Mouse (Mus musculus): ENCODE measurements around the gene Fam189a2.

Fam189a2 gene

DNA sequence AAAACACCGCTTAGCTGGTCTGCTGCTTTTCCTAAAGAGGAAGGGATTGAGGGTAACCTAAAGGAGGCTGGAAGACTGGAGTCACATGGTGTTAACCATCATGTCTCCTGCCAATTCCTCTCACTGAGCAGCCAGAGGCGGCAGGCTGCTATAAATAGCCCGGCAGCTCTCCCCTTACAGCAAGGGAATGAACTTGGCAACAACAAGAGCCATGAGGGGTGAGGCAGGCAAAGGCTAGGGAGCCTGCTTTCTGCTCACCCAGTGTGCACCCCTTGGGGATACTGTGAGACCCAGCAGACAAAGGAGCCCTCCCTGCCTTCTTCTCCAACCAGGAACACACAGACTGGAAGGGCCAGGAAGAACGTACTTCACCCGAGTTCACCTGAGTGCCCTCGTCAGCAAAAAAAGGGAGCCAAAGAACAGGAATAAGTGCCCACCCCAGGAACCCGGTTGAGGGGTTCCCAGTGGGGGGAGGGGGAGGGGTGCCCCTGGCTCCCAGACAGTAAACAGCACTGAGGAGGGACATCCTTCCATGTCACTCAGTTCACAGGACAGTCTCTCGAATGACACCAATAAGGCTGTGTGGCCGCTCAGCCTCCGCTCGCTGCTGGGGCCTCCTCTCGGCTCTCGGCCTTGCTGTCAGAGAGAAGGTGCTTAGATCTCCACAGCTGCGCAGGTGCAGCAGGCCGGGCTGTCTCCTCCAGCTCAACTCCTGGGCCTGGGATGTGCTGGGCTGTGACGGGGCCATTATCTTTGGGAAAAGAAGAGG is 57.8 kb downstream of the Fam189a2 start:
- no peak for DNase-seq (ENCODE audit: low read depth)

DNA sequence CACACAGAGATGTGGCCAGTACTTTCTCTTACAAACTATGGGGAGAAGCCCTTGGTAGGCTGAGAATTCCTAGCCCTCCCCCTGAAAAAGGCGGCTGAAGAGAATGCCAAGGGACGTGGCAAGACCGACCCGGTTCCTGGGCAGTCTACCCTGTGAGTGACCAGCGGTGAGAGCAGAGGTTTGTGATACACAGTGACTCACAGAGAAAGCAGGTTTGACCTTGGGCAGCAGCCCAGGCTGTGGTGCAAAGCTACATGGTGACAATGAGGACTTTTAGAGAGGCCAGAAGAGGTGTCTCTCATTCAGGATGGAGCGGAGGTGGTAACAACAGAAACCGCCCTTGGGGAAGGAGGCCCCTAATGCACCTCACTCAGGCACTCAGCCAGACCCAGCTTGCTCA is 59.4 kb downstream of the Fam189a2 start:
- no peak for DNase-seq (ENCODE audit: low read depth)

DNA sequence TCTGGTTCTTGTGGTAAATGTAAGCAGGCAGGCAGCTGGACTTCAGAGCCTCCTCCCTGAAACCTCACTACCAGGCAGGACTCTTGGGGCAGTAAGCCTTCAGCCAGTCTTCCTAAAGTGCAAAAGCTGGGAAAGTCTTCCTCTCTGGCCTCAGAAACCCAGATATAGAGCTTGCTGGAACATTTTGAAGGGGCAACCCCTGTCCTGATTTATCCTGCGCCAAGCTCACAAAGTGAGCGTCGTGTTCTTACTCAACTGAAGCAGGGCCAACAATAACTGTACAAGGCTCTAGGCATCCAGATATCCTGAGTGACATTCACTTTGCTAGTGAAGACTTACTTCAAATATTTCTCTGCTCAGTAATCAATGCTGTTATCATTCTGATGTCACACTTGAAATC is 60.4 kb downstream of the Fam189a2 start:
- DNase-seq (ENCODE audit: low read depth), result no peak

DNA sequence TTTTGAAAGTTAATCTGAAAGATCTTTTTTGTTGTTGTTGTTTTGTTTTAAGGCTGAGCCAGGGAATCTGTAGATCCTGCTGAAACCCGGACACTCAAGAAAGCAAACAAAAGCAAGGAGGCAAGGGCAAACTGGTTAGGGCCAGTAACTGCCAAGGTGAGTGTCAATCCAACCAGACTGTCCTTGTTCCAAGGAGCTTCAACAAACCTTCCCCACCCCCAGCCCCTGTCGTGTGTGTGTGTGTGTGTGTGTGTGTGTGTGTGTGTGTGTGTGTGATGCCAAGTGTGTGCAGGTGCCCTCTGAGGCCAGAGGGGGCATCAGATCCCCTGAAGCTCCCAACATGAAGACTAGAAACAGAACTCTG is 62.0 kb downstream of the Fam189a2 start:
- DNase-seq (ENCODE audit: low read depth), result no peak

DNA sequence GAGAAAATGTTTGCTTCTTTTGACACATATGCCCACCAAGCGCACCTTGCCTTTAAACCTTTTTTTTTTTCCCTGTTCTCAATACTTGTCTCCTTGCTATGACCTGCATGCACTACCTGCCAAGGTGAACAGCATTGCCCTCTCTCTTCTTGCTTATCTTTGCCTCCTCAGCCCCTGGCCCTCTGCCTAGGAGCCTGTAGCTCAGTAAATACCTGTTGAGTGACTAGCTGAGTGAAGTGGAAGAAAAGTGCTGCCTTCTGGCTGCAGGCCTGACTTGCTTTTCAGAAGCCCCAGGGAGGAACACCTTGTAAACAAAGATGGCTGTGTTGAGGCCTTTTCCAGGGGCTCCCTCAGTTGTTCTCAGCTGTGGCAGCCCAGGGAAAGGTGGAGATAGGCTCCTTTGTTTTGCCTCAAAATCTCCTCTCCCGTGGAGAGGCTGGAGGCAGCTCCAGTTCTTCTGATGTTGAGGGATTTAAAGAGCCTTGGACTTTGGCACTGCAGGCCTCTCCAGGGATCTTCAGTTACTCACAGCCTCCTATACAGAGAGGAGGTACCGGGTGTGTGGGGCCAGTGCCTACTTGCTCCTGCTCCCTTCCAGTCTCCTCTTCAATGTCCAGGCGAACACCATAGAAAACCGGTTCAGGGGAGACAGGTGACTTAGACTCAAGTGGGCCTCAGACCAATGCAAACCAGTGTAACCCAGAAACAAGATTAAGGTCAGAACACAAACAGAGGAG is 62.5 kb downstream of the Fam189a2 start:
- no peak for DNase-seq (ENCODE audit: low read depth)

DNA sequence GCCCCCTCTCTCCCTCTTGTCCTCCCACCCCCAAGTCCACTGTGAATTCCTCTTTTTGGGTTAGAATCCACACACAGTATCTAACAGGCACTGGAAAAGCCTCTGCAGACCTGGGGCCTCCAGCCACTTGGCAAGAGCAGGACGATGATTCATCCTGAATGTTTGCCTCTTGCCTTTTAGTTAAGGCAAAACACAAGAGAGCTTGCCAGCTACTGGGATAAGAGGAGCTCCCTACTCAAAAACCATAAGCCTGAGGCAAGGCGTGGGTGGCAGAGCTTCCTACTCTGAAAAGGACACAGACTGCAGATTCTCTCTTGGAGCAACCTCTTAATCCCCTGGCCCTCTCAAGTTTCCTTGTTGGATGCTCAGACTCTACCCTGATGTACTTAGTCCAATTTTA is 63.7 kb downstream of the Fam189a2 start:
- DNase-seq (ENCODE audit: low read depth), result no peak

DNA sequence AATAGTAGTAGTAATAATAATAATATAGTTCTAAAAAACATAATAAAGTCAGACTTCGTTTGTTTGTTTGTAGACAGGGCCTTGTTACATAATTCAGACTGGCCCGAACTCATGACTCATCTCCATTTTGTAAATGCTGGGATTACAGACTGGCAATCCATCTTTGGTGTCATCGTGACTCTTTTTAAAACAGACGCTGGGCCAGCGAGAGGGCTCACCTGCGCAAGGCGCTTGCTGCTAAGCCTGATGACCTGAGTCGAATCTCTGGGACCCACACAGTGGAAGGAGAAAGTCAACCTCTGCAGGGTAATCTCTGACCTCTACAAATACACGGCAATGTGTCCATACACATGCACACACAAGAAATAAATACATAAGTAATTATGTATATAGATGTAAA is 64.4 kb downstream of the Fam189a2 start:
- no peak for DNase-seq (ENCODE audit: low read depth)

DNA sequence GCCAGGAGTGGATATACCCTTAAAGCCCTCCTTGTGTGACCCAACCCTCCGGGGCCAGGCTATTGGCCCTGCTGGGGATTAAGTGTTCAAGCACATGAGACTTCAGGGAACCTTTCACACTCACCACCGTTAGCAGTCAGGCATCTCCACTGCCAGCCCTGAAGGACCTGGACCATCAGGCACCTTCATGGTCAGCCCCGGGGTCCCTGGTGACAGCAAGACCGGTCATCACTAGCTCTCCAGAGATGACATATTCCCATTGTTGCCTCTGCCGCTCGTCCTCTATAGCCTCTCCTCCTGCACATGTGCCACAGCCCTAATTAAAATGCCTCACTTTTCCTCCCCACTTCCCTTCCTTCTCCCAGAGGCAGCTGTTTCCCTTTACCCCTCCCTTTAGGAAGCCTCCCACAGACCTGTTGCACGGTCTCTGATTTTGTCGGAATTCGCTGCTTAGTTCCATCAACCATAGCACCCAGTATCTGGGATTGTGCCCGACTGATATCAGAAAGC is 66.4 kb downstream of the Fam189a2 start:
- DNase-seq (ENCODE audit: low read depth), result no peak

DNA sequence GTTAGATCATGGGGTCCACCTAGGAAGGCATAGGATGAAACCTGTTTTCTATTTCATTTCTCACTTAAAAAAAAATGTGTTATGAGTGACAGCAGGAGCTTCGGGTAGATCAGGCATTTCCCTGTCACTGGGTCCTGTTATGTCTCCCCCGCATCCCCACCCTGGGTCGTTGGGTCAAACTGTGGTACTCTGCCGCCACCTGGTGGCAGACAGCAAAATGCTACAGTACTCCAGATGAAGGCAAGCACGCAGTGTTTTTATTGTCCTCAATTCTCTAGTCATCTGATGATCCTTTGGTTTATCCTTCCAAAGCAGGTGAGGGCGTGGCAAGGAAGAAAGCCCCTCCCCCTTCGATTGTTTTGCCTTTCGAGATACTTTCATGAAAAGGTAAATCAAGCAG is 69.3 kb downstream of the Fam189a2 start:
- peak; percentile 54 for DNase-seq (ENCODE audit: low read depth)

DNA sequence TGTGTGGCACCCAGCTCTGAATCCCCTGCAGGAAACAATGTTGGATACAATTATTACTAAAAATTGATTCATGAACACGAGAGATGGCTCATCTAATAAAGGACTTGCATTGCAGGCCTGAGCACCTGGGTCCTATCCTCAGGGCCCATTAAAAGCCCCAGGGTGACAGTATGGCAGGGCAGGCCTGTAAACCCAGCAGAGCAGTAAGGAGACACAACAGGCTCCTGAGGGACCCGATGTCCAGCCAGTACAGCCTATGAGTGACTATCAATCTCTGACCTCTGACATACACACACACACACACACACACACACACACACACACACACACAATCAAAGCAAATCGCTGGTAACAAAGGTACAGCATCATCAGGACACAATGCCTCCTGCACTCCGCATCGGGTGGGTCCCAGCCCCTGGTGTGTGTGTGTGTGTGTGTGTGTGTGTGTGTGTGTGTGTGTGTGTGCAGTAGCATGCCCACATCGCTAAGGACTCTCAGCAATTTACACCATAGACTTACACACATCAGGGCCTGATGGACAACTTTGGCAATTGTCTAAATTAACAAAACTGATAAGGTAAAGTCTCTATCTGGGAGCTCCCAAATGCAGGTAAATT is 69.9 kb downstream of the Fam189a2 start:
- no peak for DNase-seq (ENCODE audit: low read depth)

DNA sequence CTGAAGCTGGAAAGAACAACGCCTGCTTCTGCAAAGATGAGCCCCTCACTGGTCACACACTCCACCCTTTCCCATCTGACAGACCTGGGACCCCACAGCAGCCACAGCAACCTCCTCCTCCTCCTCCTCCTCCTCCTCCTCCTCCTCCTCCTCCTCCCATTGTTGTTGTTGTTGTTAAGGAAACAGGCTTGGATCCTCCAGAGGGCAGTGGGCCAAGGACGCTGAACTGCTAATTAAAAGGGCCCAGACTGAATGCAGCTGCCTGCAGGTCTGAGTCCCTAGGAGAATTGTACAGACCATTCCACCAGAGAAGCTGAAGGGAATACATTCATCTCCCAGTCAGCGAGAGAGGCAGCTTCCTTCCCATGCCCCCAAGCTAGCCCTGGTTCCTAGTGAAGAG is 70.5 kb downstream of the Fam189a2 start:
- DNase-seq (ENCODE audit: low read depth), result no peak

DNA sequence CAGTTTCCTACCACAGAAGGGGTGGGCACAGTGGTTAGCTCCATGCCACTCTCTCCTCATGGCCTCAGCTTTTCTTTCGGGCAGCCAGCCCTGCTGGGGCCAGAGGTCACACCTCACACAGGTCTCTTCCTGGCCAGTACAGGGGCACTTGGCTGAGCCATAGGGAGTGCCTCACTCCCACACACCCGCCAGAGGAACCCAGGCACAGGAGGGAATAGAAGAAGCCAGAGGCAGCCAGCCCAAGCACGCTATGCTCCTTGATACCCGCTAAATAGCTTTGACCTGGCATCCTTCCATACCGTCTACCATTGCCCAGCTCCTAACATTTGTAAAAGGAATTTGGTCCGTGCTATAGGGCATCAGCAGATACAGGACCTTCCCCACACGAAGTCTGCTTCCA is 70.9 kb downstream of the Fam189a2 start:
- no peak for DNase-seq (ENCODE audit: low read depth)

DNA sequence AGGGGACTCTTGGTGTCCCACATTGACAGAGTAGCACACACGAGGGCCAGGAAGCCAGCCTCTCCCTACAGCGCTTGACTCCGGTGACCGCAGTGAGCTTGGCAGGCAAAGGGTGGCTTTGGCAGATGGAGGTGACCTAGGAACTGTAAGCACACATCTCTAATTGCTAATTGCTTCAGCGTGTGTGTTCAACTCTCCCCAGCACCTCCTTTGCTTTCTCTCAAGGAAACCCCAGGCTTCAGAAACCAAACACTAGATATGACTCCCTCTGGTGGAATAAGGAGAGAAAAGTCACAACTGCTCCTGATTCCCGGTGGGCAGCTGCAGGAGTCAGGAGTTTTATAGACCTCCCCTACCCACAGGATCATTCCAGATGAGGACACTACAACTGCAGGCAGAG is 71.9 kb downstream of the Fam189a2 start:
- peak; percentile 6 for DNase-seq (ENCODE audit: low read depth)

DNA sequence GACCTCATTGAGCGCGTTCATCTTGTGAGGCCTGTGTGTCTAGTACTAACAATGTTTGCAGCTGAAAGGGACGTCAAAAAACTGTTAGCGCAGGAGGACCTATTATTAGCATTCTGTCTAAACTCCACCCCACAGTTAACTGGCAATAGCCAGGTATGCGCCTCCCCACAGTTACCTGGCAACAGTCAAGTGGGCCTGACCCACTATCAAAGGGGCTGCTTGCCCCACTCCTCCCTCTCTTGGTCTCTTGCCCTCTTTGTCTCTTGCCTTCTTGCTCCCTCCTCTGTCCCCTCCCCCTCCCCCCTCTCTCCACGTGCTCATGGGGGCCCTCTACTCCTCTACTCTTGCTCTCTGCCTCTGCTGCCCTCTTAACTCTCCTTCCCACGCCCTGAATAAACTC is 73.3 kb downstream of the Fam189a2 start:
- no peak for DNase-seq (ENCODE audit: low read depth)

DNA sequence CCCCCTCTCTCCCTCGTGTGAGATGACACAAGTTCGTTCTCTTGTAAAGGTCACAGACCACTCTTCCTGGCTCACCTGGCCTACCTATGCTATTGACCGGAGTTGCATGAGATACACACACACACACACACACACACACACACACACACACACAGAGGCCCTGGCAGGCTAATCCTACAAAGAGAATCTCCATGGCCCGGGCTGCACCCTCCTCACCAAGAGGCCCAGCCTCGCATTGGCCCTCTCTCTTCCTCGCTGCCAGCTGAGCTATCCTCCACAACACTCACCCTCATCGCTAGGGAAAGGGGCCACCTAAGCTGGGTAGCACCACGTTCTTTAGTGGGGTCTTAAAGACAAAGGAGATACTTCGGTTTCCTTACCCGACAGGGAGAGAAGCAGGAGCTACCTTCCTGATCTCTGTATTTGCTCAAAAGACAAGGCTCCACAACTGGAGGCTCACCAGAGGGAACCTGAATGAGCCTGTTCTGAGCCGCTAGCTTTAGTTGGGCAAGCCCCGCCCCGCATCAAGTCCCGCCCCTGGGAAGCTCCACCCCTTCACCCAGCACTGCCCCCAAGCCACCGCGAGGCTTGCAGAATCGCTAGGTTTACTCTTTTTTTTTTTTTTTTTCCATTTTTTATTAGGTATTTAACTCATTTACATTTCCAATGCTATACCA is 74.4 kb downstream of the Fam189a2 start:
- no peak for DNase-seq (ENCODE audit: low read depth)

DNA sequence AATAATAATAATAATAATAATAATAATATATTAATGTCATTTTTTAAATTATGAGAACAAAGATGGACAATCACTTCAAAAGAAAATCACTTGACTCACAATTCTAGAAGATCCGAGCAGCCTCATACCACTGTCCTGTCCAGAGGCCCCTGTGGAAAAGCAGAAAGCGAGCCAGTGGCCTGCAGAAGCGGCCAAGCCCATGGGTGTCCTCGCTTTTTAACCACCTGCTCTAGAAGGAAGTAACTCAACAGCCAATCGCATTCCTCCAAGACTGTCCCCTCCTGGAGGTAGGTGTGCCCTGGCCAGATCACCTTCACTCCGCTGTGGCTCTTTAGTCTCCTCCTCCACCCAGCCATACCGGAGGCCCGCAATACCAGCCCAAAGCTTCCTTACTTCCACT is 75.4 kb downstream of the Fam189a2 start:
- no peak for DNase-seq (ENCODE audit: low read depth)

DNA sequence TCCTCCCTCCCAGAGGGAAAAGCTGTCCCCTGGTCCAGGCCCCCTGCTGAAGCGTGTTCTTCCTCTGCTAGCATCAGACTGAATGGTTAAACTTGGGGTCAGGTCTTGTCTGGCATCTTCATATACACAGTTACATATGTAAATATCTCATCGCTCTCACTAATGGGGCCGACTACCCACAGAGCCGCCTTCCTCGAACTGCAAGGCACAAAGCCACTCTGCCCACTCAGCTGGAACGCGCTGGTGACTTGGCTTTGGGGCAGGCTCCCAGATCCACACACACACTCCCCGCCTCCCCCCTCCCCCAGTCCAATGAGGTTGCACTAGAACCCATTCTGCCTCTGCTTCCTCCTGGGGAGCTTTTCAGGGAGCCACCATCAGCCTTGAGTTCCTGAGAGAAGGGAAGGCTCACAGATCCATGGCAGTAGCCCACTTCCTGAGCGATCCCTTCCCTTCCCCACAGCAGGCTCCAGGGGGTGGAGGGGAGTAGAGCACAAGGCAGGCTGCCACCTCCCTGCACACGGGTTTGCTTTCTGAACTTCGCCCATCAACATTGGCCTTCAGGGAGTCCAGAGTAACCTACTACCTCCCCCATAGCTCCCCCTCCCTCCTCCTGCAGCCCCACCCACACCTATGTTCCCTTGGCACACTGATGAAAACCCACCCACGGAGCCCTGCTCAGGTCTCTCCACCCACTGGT is 82.4 kb downstream of the Fam189a2 start:
- no peak for DNase-seq (ENCODE audit: low read depth)

DNA sequence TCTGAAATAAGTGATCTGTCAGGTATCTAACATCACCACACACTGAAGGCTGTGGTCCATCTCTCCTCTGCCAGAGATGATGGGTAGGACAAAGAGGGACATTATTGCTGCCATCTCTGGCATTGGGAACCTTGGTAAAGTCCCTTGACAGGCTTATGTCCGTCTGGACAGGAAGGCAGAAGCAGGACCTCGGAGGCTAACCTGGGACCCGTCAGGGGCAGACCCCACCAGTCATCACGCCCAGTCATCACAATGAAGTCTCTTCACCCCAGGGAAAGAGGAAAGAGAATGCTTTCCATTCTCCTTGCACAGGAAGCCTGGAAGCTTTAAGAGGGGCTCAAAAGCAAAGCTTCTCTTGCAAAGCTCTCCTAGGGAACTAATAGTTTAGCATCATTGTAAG is 82.9 kb downstream of the Fam189a2 start:
- no peak for DNase-seq (ENCODE audit: low read depth)

DNA sequence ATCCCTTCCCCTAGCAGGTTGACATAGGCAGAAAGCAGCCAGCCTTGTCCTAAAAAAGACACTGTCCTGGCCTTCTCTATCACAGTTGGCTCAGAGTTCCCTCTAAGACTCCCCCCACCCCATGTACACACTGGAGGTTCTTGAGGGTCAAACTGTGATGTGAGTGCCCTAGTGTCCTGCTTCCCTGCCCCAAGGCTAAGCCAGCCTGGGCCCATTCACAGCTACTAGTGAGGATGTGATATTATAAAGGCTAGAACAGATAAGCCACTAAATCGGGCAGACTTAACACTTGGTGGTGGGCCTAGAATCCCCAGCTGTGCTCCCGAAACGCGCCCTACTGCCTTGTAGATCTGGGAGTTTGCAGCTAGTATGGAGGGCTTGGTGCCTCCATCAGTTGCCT is 84.1 kb downstream of the Fam189a2 start:
- no peak for DNase-seq (ENCODE audit: low read depth)

DNA sequence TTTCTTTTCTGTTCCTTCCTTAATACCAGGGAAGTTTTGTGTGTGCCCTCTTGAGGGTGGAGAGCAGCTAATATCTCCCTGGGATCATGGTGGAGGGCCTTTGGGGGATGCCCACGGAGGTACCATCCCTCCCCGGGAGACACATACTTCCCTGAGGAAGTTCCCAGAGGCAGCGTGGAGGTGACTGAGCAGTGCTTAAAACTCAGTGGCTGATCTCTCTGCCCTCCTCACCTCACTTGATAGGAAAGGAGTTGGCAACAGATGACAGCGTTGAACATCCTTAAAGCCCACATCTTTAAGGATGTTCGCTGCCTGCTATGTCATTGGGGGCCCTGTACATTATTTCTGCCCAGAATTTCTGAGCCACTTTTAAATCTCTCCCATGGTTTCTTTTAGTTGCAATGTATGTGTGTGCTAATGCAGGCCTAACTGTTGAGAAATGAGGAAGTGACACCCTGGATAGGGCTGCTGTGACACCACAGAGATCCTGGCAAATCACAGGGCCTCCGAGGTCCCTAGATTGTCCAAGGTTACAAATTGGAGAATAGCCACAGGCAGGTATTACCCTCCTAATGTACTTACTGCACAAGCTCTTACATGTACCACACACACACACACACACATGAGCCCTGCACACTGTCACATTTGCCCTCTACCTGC is 84.7 kb downstream of the Fam189a2 start:
- DNase-seq (ENCODE audit: low read depth), result peak; percentile 5

DNA sequence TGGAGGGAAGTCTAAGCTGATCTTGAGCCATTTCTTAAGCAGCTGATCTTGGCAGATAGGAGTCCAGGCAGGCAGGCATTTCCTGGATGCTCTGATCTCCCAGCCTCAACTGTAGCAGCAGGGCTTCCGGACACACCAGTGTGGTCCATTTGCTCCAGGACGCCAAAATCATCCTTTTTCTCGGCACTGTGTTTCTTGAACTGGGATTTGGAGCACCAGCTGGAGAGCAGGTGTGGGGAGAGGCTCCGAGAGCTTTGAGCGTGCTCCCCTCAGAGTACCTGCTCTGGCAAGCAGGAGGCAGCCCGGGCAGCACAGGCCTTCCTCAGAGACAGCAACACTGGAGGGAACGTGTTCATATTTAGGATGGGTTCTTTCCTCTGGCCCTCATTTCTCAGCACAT is 87.9 kb downstream of the Fam189a2 start:
- no peak for DNase-seq (ENCODE audit: low read depth)

Measured in 416B (cell line).